Mouse (Mus musculus) layer of hippocampus, adult 9-10 months (tissue): ENCODE data around the gene Lrrc49.

Source experiments
- DNase-seq: peaks from one replicate; pipeline ENCODE4 v3.0.0; 2022; ENCODE audit warnings: low spot score

Lrrc49 gene

GRCm38 (mm10) chr9:60687891-60688324 lies at the start of gene Lrrc49:
Lrrc49 (minus strand) TSS chr9:60688158.
- DNase-seq = peak; percentile 87

- DNase-seq = no peak
These were observed 46.4 kb upstream of the Lrrc49 start for GRCm38 (mm10) chr9:60734321-60734720.

DNA sequence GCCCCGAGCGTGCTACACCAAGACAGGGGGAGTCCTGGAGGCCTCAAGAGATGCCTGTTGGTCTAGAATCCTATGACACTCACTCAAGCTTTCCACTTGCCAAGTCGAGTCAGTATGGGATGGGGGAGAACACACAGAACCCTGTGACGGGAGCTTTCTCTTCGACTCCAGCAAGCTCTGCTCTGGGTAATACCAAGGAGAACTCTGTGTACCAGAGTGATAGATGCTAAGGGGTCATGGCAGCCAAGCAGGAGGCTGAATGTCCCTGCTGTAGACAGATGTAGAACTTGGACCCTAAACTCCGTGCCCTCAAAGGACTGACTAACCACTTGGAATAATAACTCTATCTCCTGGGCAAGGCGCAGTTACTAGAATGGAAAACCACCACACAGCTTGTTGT lies 37.0 kb upstream of the Lrrc49 start:
- no peak for DNase-seq

DNA sequence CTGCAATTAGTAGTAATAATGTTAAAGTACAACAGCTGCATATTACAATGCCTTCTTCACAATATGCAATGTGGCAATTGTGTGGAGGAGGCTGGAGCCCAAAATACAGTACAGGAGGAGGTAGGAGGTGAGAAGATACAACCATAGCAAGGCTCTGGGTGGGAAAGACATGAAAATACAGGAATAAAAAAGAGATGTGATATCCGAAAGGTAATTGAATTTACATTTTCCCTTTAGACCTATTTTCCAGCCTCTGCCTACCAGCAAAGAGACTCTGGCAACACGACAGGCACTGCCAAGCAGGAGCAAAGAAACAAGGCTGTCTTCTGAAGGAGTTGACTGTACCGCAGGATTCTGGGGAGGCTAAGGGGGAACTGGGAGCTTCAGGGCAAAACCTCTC lies 31.7 kb upstream of the Lrrc49 start:
- DNase-seq = no peak

GRCm38 (mm10) chr9:60718284-60718683 lies 30.3 kb upstream of the Lrrc49 start:
- DNase-seq = no peak

- no peak for DNase-seq
These were observed 27.9 kb upstream of the Lrrc49 start for GRCm38 (mm10) chr9:60715828-60716227.

DNA sequence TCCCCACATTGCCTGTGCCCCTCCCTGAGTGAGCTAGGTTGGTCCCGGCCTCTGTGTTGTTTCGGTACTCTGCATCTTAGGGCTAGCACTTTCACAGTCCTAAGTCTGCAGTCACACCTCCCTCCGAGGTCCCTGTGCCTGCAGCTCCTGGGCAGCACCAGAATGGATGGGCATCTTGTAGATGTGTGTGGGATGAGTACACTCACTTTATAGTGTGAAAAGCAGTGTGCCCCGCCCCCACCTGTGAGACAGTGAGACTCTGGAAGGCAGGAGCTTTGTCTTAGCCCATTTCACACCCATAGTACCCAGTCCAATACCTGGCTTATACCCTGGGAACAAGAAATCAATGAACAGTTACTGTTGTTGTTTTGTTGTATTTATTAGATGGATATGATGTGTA lies 27.3 kb upstream of the Lrrc49 start:
- no peak for DNase-seq

- no peak for DNase-seq
These were observed 26.2 kb upstream of the Lrrc49 start for GRCm38 (mm10) chr9:60714191-60714590.

DNA sequence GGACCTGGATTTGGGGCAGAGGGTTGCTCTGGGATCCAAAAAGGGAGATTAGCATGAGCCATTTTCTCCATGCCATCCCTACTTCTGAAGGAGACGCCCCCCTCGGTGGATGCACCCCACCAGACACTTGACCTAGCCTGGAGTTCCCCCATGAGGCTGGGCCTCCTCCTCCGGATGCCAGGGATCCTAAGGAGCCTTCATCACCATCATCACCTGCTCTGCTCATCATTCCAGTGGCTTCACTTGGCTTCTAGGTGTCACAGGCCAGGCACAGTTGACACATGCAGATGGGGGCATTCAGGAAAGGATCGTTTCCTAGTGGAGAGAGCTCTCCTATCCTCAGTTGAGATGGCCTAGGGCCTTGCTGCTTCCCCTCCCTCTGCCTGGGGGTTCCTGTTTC lies 25.7 kb upstream of the Lrrc49 start:
- no peak for DNase-seq

DNA sequence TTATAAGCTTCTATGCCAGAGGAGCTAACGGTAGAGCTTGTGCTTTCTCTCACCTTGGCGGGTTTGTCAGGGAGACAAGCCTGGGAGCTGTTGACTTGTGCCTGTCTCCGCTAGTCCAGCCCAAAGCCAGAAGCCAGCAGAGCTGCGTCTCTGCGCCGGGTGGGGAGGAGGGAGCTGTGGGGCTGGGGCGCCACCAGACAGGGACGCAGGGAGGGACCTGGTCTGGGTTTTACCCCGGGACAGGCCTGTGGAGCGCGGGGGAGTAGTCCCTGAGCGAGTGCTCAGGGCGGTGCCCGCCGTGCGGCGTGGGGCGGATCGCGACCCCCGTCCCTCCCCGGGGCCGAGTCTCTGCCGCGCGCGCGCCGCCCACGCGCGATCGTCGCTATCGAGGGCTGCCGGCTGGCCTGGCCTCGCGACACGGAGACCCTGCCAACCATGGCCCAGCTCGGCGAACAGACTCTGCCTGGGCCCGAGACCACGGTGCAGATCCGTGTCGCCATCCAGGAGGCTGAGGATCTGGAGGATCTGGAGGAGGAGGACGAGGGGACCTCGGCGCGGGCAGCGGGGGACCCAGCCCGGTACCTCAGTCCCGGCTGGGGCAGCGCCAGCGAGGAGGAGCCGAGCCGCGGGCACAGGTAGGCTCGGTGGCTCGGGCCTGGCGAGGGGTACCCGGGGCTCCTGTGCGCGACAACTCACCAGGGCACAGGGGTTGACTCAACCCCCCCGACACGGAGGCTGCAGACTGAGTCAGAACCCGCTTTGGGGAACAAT lies 25.0 kb upstream of the Lrrc49 start, which contains the start of gene Larp6:
Gene Larp6 (plus strand): TSS at position 219 of the 771 bp plus-strand sequence.
- no peak for DNase-seq

- no peak for DNase-seq
These were observed 24.1 kb upstream of the Lrrc49 start for GRCm38 (mm10) chr9:60712011-60712410.

- DNase-seq = no peak
These were observed 21.8 kb upstream of the Lrrc49 start for GRCm38 (mm10) chr9:60709721-60710120.

DNA sequence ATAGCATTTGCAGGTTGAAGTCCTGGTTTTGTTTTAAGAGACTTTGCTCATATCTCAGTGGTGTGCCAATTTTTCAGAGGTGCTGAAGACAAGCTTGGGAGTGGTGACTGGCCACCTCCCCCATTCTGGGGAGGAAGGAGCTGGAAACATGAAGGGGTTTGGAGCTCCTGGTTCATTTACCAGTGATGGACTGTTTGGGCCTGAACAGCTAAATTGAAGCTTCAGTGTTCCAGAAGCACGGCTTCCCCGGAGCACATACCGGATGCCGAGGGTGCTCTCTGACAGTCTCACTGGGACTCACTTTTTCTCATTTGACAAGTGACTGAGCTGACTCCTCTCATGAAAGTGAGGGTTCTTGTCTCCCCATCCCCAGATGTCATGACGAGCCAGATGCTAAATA lies 20.6 kb upstream of the Lrrc49 start:
- no peak for DNase-seq

DNA sequence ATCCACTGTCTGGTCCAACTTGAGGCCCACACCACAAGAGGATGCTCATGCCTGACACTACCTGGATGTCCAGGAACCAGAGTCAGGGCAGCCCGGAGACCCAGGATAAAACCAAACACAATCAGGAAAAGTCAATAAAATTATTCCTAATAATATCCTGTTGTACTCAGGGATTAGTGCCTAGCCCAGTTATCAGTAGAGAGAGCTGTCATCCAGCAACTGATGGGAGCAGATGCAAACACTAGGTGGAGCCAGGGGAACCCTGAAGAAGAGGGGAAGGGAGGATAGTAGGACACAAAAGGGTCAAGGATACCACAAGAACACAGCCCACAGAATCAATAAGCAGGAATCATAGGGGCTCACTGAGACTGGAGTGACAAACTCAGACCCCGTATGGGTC lies 19.6 kb upstream of the Lrrc49 start:
- DNase-seq = no peak

- DNase-seq = no peak
These were observed 11.7 kb upstream of the Lrrc49 start for GRCm38 (mm10) chr9:60699581-60700231.

- DNase-seq = no peak
These were observed 8.5 kb upstream of the Lrrc49 start for GRCm38 (mm10) chr9:60696271-60696985.

- no peak for DNase-seq
These were observed 6.0 kb upstream of the Lrrc49 start for GRCm38 (mm10) chr9:60693986-60694385.

- DNase-seq = no peak
These were observed 4.7 kb upstream of the Lrrc49 start for GRCm38 (mm10) chr9:60692624-60693023.

GRCm38 (mm10) chr9:60687415-60687814 lies 543 bp downstream of the Lrrc49 start:
- no peak for DNase-seq

DNA sequence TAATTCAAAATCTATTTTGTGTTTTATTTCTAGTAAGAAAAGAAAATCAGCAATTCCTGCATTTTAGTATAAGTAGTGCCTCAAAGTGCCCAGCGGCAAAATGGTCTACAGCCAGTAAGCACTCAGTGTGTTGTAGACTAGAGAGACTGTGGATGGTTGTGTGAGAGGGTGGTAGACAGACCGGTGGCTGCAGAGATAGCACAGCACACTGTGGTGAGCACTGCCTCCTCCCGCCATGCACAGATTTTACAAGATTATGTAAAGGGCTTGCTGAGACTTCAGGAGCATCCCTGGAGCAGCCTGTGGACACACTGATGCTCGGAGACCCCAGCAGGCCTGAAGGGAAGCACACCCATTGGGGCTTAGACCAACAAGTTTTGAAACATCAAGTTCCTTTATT lies 5.2 kb downstream of the Lrrc49 start:
- DNase-seq = no peak

GRCm38 (mm10) chr9:60681005-60681404 lies 7.0 kb downstream of the Lrrc49 start:
- no peak for DNase-seq

DNA sequence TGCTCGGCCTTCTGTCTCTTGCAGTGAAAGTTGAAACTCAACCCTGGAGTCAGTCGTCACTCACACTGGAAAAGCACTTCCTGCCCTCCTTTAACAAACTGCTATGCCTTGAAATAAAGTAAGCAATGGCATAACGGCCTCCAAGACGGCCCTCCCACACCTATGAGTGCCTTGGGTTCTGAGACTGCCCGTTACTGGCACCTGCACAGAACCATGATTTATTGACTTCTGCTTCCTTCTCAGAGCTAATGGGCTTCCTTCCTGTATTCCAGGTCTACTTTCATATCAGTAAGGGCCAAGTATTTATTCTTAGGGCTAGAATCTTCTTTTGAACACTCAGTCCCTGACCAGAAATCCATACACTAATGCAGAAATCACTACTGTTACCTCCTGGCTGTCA lies 9.0 kb downstream of the Lrrc49 start:
- no peak for DNase-seq

GRCm38 (mm10) chr9:60676429-60676828 lies 11.5 kb downstream of the Lrrc49 start:
- DNase-seq = no peak
